ENCODE assay signal across 10 mouse cellular contexts in genomic region chr17:62458964-62459363, GRCm38 (mm10).
DNase-seq lines count a peak whose midpoint lies in the region; ATAC-seq and TF ChIP-seq lines count a peak whose summit lies in the region.
"Had no signal": no experiment of that assay in that cellular context is flagged by ENCODE, and none has a peak within 500 bp of the region (broad histone marks: within the 10 kb centered on the region; RNA-seq: fewer than 3 reads in every experiment).

No protein-coding gene starts in this region.

- no peak overlapping the region for H3K9ac ChIP-seq in hindbrain, embryonic 14.5 days
- H3K9ac ChIP-seq in hindbrain, embryonic 16.5 days (ENCODE audit: low read depth, low read length): no peak overlapping the region
- no peak overlapping the region for H3K9ac ChIP-seq in hindbrain, postnatal 0 days (replicated peaks; ENCODE audit: low read length)
- H3K9ac ChIP-seq: embryonic facial prominence, embryonic 13.5 days; midbrain, embryonic 12.5 days had no signal

- no peaks in the 10 kb centered on the region for H3K9me3 ChIP-seq in hindbrain, embryonic 14.5 days (ENCODE audit: control insufficient read depth, low read length)
- no peaks in the 10 kb centered on the region for H3K9me3 ChIP-seq in hindbrain, embryonic 16.5 days (ENCODE audit: control insufficient read depth, low read length)
- no peaks in the 10 kb centered on the region for H3K9me3 ChIP-seq in hindbrain, postnatal 0 days (ENCODE audit: low read length)
- H3K9me3 ChIP-seq: embryonic facial prominence, embryonic 13.5 days; midbrain, embryonic 12.5 days had no signal

- peak; percentile 65 for DNase-seq in hindbrain, embryonic 14.5 days (ENCODE audit: low spot score)
- peak; percentile 31 for DNase-seq in WW6 (ENCODE audit: low read depth, low spot score)
- peak; percentile 74 for DNase-seq in embryo, embryonic 10 days (ENCODE audit: low spot score)
- DNase-seq in hindbrain, postnatal 0 days (ENCODE audit: low spot score): peak; percentile 62
- peak; percentile 16 to 36 for DNase-seq in left cerebral cortex, postnatal 10 days (ENCODE audit: extremely low spot score in 1 of 2, low spot score in 2 of 2)
- DNase-seq in retina, adult 2 months (ENCODE audit: low read depth, low spot score): peak; percentile 4
- DNase-seq in urinary bladder, postnatal 14 days (ENCODE audit: low spot score): peak; percentile 83

- H3K4me2 ChIP-seq in hindbrain, embryonic 14.5 days (replicated peaks): no peak overlapping the region
- H3K4me2 ChIP-seq in hindbrain, embryonic 16.5 days (ENCODE audit: low read length): no peak overlapping the region
- no peak overlapping the region for H3K4me2 ChIP-seq in hindbrain, postnatal 0 days (ENCODE audit: low read depth, low read length)
- H3K4me2 ChIP-seq: embryonic facial prominence, embryonic 13.5 days; midbrain, embryonic 12.5 days had no signal

- no peaks in the 10 kb centered on the region for H3K36me3 ChIP-seq in hindbrain, embryonic 14.5 days (replicated peaks; ENCODE audit: control insufficient read depth, insufficient read depth)
- H3K36me3 ChIP-seq in hindbrain, embryonic 16.5 days (ENCODE audit: control insufficient read depth, insufficient read depth, low read length): no peaks in the 10 kb centered on the region
- H3K36me3 ChIP-seq in hindbrain, postnatal 0 days (ENCODE audit: insufficient read depth, low read length): no peaks in the 10 kb centered on the region
- H3K36me3 ChIP-seq: embryonic facial prominence, embryonic 13.5 days; midbrain, embryonic 12.5 days had no signal

- no peak overlapping the region for H3K27ac ChIP-seq in hindbrain, embryonic 14.5 days
- H3K27ac ChIP-seq in hindbrain, embryonic 16.5 days (ENCODE audit: low read depth, low read length): no peak overlapping the region
- H3K27ac ChIP-seq in hindbrain, postnatal 0 days: no peak overlapping the region
- H3K27ac ChIP-seq: embryonic facial prominence, embryonic 13.5 days; midbrain, embryonic 12.5 days had no signal

- peak; percentile 66 for TF ChIP-seq CTCF in hindbrain, postnatal 0 days (IDR thresholded peaks at IDR 0.05; ENCODE audit: low read depth)

- 45% methylated on average over 7 of the region's 7 CpGs for WGBS in hindbrain, embryonic 14.5 days
- 43% methylated on average over 7 of the region's 7 CpGs for WGBS in hindbrain, embryonic 16.5 days
- WGBS in hindbrain, postnatal 0 days: 46% methylated on average over 7 of the region's 7 CpGs

- H3K27me3 ChIP-seq in hindbrain, embryonic 14.5 days (ENCODE audit: control insufficient read depth, insufficient read depth, low read length): no peaks in the 10 kb centered on the region
- H3K27me3 ChIP-seq in hindbrain, embryonic 16.5 days (replicated peaks; ENCODE audit: control insufficient read depth, insufficient read depth, low read length): no peaks in the 10 kb centered on the region
- H3K27me3 ChIP-seq in hindbrain, postnatal 0 days (ENCODE audit: insufficient read depth, low read length): no peaks in the 10 kb centered on the region
- H3K27me3 ChIP-seq: embryonic facial prominence, embryonic 13.5 days; midbrain, embryonic 12.5 days had no signal

- intact Hi-C loops in left cerebral cortex, postnatal 10 days (cut with DNase I): no loop called here

- no peak overlapping the region for H3K4me3 ChIP-seq in hindbrain, embryonic 14.5 days (replicated peaks; ENCODE audit: low read length)
- H3K4me3 ChIP-seq in hindbrain, embryonic 16.5 days (ENCODE audit: low read length): no peak overlapping the region
- H3K4me3 ChIP-seq in hindbrain, postnatal 0 days (ENCODE audit: low read length): no peak overlapping the region
- H3K4me3 ChIP-seq: embryonic facial prominence, embryonic 13.5 days; midbrain, embryonic 12.5 days had no signal

- no peaks in the 10 kb centered on the region for H3K4me1 ChIP-seq in hindbrain, embryonic 14.5 days (replicated peaks; ENCODE audit: control insufficient read depth, insufficient read depth, low read length)
- H3K4me1 ChIP-seq in hindbrain, embryonic 16.5 days (ENCODE audit: control insufficient read depth, insufficient read depth, low read depth, low read length): no peaks in the 10 kb centered on the region
- no peaks in the 10 kb centered on the region for H3K4me1 ChIP-seq in hindbrain, postnatal 0 days (ENCODE audit: insufficient read depth, low read length)
- H3K4me1 ChIP-seq: embryonic facial prominence, embryonic 13.5 days; midbrain, embryonic 12.5 days had no signal

- no peak for ATAC-seq in hindbrain, embryonic 14.5 days (ENCODE audit: low FRiP score)
- no peak for ATAC-seq in hindbrain, embryonic 16.5 days
- ATAC-seq in hindbrain, postnatal 0 days: no peak

Comparison
In these comparisons a context has a peak if more than half of its experiments do, and no peak if none do; other contexts are left out.
1. DNase-seq: peak in every context shown above with its lines; median percentile 83 in urinary bladder, postnatal 14 days; 74 in embryo, embryonic 10 days; 65 in hindbrain, embryonic 14.5 days; 62 in hindbrain, postnatal 0 days; 31 in WW6; 26 in left cerebral cortex, postnatal 10 days; 4 in retina, adult 2 months.